Mouse (Mus musculus) kidney, postnatal 0 days (tissue): ENCODE measurements around the gene Gskip. TPM values are rescaled to one million over a fixed set of nuclear protein-coding genes. Genes with fewer than 3 reads are reported as not detected.
A peak's percentile ranks its signal among the peaks of the same experiment; 100 is the strongest.

ENCODE experiments used
- ATAC-seq: fragments of 200-750 bp; cut with Nextera tagmentation; replicated peaks from 2 replicates; pipeline ENCODE4 v1.8.0; 2017; ENCODE audit warnings: low read depth, moderate number of reproducible peaks, moderate TSS enrichment, moderate library complexity; ENCODE audit not compliant: low FRiP score
- DNase-seq: peaks from one replicate; pipeline ENCODE4 v3.0.0-alpha.2; 2016; ENCODE audit warnings: low spot score
- H3K27ac ChIP-seq: fragments of 300-500 bp; sonication (generic); 2 replicates; pipeline ENCODE4 v1.5.1; 2014; ENCODE audit warnings: mild to moderate bottlenecking
- H3K27me3 ChIP-seq: fragments of 300-500 bp; sonication (generic); 2 replicates; pipeline ENCODE4 v1.6.1; 2014; ENCODE audit warnings: low read length, mixed read lengths; ENCODE audit not compliant: insufficient read depth
- H3K36me3 ChIP-seq: fragments of 300-500 bp; sonication (generic); 2 replicates; pipeline ENCODE4 v1.6.1; 2014; ENCODE audit warnings: low read length, mixed read lengths; ENCODE audit not compliant: insufficient read depth
- H3K4me1 ChIP-seq: fragments of 300-500 bp; sonication (generic); replicated peaks from 2 replicates; pipeline ENCODE4 v1.6.1; 2014; ENCODE audit warnings: antibody characterized with exemption, low read length, mixed read lengths; ENCODE audit not compliant: insufficient read depth
- H3K4me2 ChIP-seq: fragments of 300-500 bp; sonication (generic); 2 replicates; pipeline ENCODE4 v1.6.1; 2014; ENCODE audit warnings: mild to moderate bottlenecking, low read length, moderate library complexity, mixed read lengths
- H3K4me3 ChIP-seq: fragments of 300-500 bp; sonication (generic); replicated peaks from 2 replicates; pipeline ENCODE4 v1.5.1; 2014; ENCODE audit warnings: low read depth, low read length
- H3K9ac ChIP-seq: fragments of 300-500 bp; sonication (generic); 2 replicates; pipeline ENCODE4 v1.6.1; 2014; ENCODE audit warnings: low read depth, low read length
- H3K9me3 ChIP-seq: fragments of 300-500 bp; sonication (generic); replicated peaks from 2 replicates; pipeline ENCODE4 v1.6.1; 2016; ENCODE audit warnings: low read length, inconsistent platforms, mixed read lengths
- CTCF ChIP-seq: IDR thresholded peaks from 2 replicates; pipeline ENCODE4 v1.5.1; 2016; ENCODE audit warnings: antibody characterized with exemption, low read depth, mild to moderate bottlenecking, moderate library complexity
- WGBS: fragments of 180-500 bp; shearing (Covaris S2); extraction: QIAGEN DNeasy Blood & Tissue Kit; methylation state at CpG from one replicate; pipeline ENCODE4 v1.1.7; 2014; 5-methylcytosine and 5-hydroxymethylcytosine counted together
- polyA plus RNA-seq: library from polyadenylated mRNA; unstranded; fragments of >200 nt; fragmentation: Nextera tagmentation; extraction: Ambion mirVana; gene quantifications from 2 replicates; pipeline ENCODE4 v1.2.1, GENCODE M21; 2015

The Gskip gene
- polyA plus RNA-seq, 1 experiment from 2014 or later, result 28.5 TPM

DNA sequence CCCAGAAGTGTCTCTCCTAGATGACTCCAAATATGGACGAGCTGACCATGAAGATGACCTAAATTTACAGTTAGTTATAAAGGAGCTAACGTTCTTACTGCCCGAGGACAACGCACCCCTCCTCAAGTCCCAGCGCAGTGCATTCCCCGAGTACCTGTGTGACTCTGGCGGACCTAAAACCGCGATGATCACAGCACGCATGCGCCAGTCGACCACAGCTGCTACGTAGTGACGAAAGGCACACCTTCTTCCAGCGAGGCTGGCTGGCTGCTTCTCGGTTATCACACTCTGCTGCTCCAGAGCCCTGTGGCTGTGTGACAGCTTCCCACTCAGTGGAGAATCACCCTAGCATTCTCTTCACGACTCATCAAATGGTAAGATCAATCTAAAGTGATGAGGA lies 34.0 kb downstream of the Gskip start:
- Histone ChIP-seq H3K9me3 (no peaks in the 10 kb centered on the region), H3K4me1 (no peaks in the 10 kb centered on the region), H3K27me3 (no peaks in the 10 kb centered on the region), H3K4me3 (no peak overlapping the region), H3K4me2 (no peak overlapping the region), H3K9ac (no peak overlapping the region), H3K36me3 (no peaks in the 10 kb centered on the region), H3K27ac (no peak overlapping the region)
- no peak for ATAC-seq
- no peak for DNase-seq
- no peak for TF ChIP-seq CTCF
- WGBS, result 65% methylated on average over 17 of the region's 17 CpGs

GRCm38 (mm10) chr12:105720196-105720595 lies 35.6 kb downstream of the Gskip start:
- no peak for DNase-seq
- WGBS, result 63% methylated on average over 3 of the region's 3 CpGs

DNA sequence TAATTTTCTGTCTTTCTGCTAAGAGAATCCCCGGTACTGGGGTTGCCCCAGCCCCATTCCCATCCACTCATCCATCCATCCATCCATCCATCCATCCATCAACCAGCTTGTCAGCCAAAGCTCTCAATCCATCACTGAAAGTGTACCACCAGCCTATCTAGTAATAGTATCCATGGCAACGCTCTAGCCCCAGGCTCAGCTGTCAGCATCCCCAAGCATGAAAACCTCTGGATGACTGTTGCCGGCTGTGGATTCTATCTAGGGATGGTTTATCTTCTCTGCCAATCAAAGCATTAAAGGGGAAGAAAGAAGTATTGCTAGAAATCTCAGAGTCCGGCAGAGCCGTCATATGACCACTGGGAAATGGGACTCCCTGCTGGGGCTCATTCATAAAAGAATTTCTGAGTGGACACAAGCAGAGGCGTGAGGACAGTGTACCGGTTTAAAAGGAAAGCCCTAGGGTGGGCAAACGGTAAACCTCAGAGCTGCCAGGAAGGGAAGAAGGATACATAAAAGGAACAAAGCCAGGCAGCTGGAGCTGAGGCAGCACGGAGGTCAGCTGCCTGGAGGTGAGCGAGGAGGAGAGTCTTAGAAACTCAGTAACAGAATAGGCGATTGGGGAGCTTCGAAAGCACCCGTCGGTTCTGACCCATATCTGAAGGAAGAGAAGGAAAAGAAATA lies 37.0 kb downstream of the Gskip start:
- Histone ChIP-seq H3K27ac (no peak overlapping the region), H3K9ac (no peak overlapping the region), H3K4me2 (no peak overlapping the region), H3K9me3 (no peaks in the 10 kb centered on the region), H3K27me3 (no peaks in the 10 kb centered on the region), H3K4me1 (no peaks in the 10 kb centered on the region), H3K36me3 (no peaks in the 10 kb centered on the region), H3K4me3 (no peak overlapping the region)
- no peak for ATAC-seq
- no peak for DNase-seq
- WGBS, result 63% methylated on average over 14 of the region's 14 CpGs
- no peak for TF ChIP-seq CTCF

More at GRCm38 (mm10) chr12:105720196-105720595, 35.6 kb downstream of the Gskip start:
- no peaks in the 10 kb centered on the region for H3K27me3 ChIP-seq
- no peak for ATAC-seq
- H3K9ac ChIP-seq, result no peak overlapping the region
- H3K4me1 ChIP-seq, result no peaks in the 10 kb centered on the region
- no peak for TF ChIP-seq CTCF
- H3K4me2 ChIP-seq, result no peak overlapping the region
- H3K36me3 ChIP-seq, result no peaks in the 10 kb centered on the region
- no peaks in the 10 kb centered on the region for H3K9me3 ChIP-seq
- H3K4me3 ChIP-seq, result no peak overlapping the region
- H3K27ac ChIP-seq, result no peak overlapping the region

GRCm38 (mm10) chr12:105722657-105723056 lies 38.0 kb downstream of the Gskip start:
- DNase-seq (peak; percentile 86), ATAC-seq (no peak)
- H3K4me3 ChIP-seq, result no peak overlapping the region
- 3% methylated on average over 5 of the region's 5 CpGs for WGBS
- H3K27me3 ChIP-seq, result no peaks in the 10 kb centered on the region
- no peak overlapping the region for H3K9ac ChIP-seq
- H3K36me3 ChIP-seq, result no peaks in the 10 kb centered on the region
- H3K27ac ChIP-seq, result no peak overlapping the region
- H3K9me3 ChIP-seq, result no peaks in the 10 kb centered on the region
- no peaks in the 10 kb centered on the region for H3K4me1 ChIP-seq
- no peak overlapping the region for H3K4me2 ChIP-seq
- peak; percentile 87 for TF ChIP-seq CTCF

- no peak overlapping the region for H3K9ac ChIP-seq
Observed at GRCm38 (mm10) chr12:105724616-105725015, 40.0 kb downstream of the Gskip start.

DNA sequence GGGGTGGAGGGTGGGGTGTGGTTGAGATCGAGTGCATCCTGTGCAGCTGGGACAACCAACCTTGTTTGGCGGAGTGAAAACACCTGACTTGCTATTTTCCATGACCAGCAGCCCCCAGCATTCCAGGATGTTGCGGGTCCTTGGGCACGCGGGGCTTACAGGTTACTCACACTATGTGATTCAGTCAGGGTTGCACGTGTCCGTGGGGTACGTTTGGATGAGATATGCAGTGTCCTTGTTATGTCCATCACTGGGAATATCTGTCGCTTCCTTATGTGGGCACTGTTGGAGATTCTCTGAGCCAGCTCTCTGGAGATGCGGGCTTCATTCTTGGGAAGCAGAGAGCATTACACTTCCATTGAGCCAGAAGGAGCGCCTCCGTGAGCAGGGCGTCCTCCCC lies 41.1 kb downstream of the Gskip start:
- TF ChIP-seq CTCF, result no peak
- Histone ChIP-seq H3K27me3 (no peaks in the 10 kb centered on the region), H3K4me3 (no peak overlapping the region), H3K9me3 (no peaks in the 10 kb centered on the region), H3K27ac (no peak overlapping the region), H3K36me3 (no peaks in the 10 kb centered on the region), H3K4me2 (no peak overlapping the region), H3K9ac (no peak overlapping the region), H3K4me1 (no peaks in the 10 kb centered on the region)
- WGBS, result 76% methylated on average over 13 of the region's 13 CpGs
- no peak for ATAC-seq
- DNase-seq, result no peak

More at GRCm38 (mm10) chr12:105724616-105725015, 40.0 kb downstream of the Gskip start:
- TF ChIP-seq CTCF, result no peak
- DNase-seq, result no peak
- Histone ChIP-seq H3K4me1 (no peaks in the 10 kb centered on the region), H3K4me3 (no peak overlapping the region), H3K4me2 (no peak overlapping the region), H3K27me3 (no peaks in the 10 kb centered on the region), H3K27ac (no peak overlapping the region), H3K9me3 (no peaks in the 10 kb centered on the region), H3K36me3 (no peaks in the 10 kb centered on the region)
- no peak for ATAC-seq
- 30% methylated on average over 1 of the region's 1 CpGs for WGBS

- no peaks in the 10 kb centered on the region for H3K27me3 ChIP-seq
- H3K9ac ChIP-seq, result no peak overlapping the region
- no peak for TF ChIP-seq CTCF
- DNase-seq (no peak), ATAC-seq (no peak)
- no peak overlapping the region for H3K4me2 ChIP-seq
- no peaks in the 10 kb centered on the region for H3K4me1 ChIP-seq
- 90% methylated on average over 3 of the region's 3 CpGs for WGBS
- H3K9me3 ChIP-seq, result no peaks in the 10 kb centered on the region
- no peak overlapping the region for H3K27ac ChIP-seq
- no peak overlapping the region for H3K4me3 ChIP-seq
- H3K36me3 ChIP-seq, result no peaks in the 10 kb centered on the region
Observed at GRCm38 (mm10) chr12:105727268-105727667, 42.6 kb downstream of the Gskip start.
